Mouse (Mus musculus) cerebellum, adult 2 months (tissue): Measurements from ENCODE around the gene Sirpa.

Experiments
- CTCF ChIP-seq: fragments of 200-500 bp; IDR thresholded peaks from 2 replicates; pipeline ENCODE4 v1.5.1; 2011; ENCODE audit warnings: low read depth, mild to moderate bottlenecking, control low read depth, low read length, moderate library complexity, borderline replicate concordance; ENCODE audit not compliant: insufficient read depth
- POLR2A ChIP-seq: fragments of 200-500 bp; IDR thresholded peaks from 2 replicates; pipeline ENCODE4 v1.6.1; 2011; ENCODE audit warnings: low read length, control low read depth, borderline replicate concordance; ENCODE audit not compliant: insufficient read depth

GRCm38 (mm10) chr2:129544919-129545318, 47.7 kb upstream of the Sirpa start:
- TF ChIP-seq CTCF: 0 out of 2 replicates have a peak, but pooled peaks have one; percentile 21
- TF ChIP-seq POLR2A: no peak
